Mouse (Mus musculus): ENCODE data around the gene Mndal.
"Not testable (repeated sequence)": the region's sequence is repeated elsewhere in the genome, so short reads cannot be mapped to it uniquely, and the experiment has no call there.

Mndal gene

GRCm38 (mm10) chr1:173941924-173942779, at the start of gene Mndal, which contains the start of gene Ifi203:
Gene Mndal (minus strand): TSS chr1:173942491.
Gene Ifi203 (minus strand): TSS chr1:173942672.
- in situ Hi-C loops (cut with MboI; ENCODE audit: low pct_unique_long_range_greater_than_20kb in 1 of 2, low sequenced_read_pairs in 2 of 2, unreplicated experiment in 1 of 2): loop anchor here in 1 of 2 experiments (10.0 kb wide), 1 partner anchor 67 kb away; no protein-coding TSS in a partner anchor

DNA sequence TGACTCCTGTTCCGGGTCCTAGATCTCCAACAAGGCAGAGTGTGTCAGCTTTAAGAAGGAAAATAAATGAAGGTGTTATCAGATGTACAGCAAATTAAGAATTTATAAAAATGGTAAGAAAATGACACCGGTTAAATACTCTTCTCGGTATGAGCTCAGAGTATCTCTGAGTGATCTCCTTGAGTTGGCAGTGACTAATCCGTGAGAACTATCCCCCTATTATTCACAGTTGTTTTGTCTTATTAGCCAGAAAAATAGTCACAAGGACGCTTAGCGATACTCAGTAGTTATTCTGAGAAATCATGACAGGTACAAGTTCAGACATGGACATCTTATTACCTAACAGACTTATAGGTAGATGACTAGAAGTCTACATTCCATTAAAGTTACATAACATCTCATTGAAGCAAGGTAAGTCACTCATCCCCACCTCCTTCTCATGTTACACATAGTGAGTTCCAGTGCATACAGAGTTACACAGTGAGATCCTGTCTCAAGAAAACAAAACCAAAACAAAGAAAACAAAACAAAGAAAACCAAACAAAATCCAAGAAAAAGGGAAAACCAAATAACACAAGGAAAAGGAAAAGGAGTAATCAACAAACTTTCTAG, 40.5 kb upstream of the Mndal start, which contains the start of gene Ifi202b:
Gene Ifi202b, minus strand, starts transcription at position 51 of the 612 bp plus-strand sequence.
- in situ Hi-C loops (cut with MboI; ENCODE audit: low pct_unique_long_range_greater_than_20kb in 1 of 2, low sequenced_read_pairs in 2 of 2, unreplicated experiment in 1 of 2): not testable (repeated sequence)

- in situ Hi-C loops (cut with MboI; ENCODE audit: low pct_unique_long_range_greater_than_20kb in 1 of 2, low sequenced_read_pairs in 2 of 2, unreplicated experiment in 1 of 2): not testable (repeated sequence)
These were observed 38.7 kb upstream of the Mndal start for GRCm38 (mm10) chr1:173981038-173981437.

- in situ Hi-C loops (cut with MboI; ENCODE audit: low pct_unique_long_range_greater_than_20kb in 1 of 2, low sequenced_read_pairs in 2 of 2, unreplicated experiment in 1 of 2): loop anchor here (5.0 to 10.0 kb wide), 3 partner anchors 53 to 130 kb away; partner anchors contain the start of genes Olfr432 (in 1 of the 2) and Olfr433 (in 1 of the 2)
These were observed 35.3 kb upstream of the Mndal start for GRCm38 (mm10) chr1:173977622-173978021.

- in situ Hi-C loops (cut with MboI; ENCODE audit: low pct_unique_long_range_greater_than_20kb in 1 of 2, low sequenced_read_pairs in 2 of 2, unreplicated experiment in 1 of 2): loop anchor here in 1 of 2 experiments (10.0 kb wide), 2 partner anchors 48 to 72 kb away; partner anchors contain the start of genes Olfr432 and Olfr433
These were observed 30.8 kb upstream of the Mndal start for GRCm38 (mm10) chr1:173973111-173973510.

- in situ Hi-C loops (cut with MboI; ENCODE audit: low pct_unique_long_range_greater_than_20kb in 1 of 2, low sequenced_read_pairs in 2 of 2, unreplicated experiment in 1 of 2): not testable (repeated sequence)
These were observed 19.2 kb upstream of the Mndal start for GRCm38 (mm10) chr1:173961491-173961890.

- in situ Hi-C loops (cut with MboI; ENCODE audit: low pct_unique_long_range_greater_than_20kb in 1 of 2, low sequenced_read_pairs in 2 of 2, unreplicated experiment in 1 of 2): not testable (repeated sequence)
These were observed 17.7 kb upstream of the Mndal start for GRCm38 (mm10) chr1:173959998-173960397.

DNA sequence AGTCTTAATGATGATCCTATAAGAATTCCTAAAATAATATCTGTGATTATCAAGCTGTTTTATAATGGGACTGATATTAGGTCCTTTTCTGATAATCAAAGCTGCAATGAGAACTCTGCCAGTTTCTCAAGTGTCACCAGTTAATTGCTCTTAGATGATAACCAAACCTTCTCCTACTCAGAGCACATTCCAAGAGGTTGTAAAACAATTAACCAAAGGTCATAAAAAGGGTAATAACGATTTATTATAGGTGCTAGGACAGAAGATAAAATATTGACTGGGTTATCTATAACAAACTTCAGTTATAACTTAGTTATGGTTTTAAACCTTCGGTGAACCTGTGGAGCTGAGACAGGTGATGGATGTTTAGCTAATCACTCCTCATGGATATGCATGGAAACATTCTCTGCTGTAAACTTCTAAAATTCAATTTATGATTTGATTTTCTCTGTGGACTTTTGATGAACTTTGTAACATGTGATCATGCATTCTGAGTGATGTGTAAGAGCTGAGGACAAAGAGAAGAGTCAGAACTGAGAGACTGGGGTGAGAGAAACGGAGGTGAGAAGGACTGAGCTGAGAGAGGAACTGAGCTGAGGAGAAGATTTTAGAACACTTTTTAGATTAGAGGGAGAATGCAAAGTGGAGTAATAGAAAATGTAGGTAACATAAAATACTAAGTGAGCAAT, 13.7 kb upstream of the Mndal start:
- in situ Hi-C loops (cut with MboI; ENCODE audit: low pct_unique_long_range_greater_than_20kb in 1 of 2, low sequenced_read_pairs in 2 of 2, unreplicated experiment in 1 of 2): not testable (repeated sequence)

DNA sequence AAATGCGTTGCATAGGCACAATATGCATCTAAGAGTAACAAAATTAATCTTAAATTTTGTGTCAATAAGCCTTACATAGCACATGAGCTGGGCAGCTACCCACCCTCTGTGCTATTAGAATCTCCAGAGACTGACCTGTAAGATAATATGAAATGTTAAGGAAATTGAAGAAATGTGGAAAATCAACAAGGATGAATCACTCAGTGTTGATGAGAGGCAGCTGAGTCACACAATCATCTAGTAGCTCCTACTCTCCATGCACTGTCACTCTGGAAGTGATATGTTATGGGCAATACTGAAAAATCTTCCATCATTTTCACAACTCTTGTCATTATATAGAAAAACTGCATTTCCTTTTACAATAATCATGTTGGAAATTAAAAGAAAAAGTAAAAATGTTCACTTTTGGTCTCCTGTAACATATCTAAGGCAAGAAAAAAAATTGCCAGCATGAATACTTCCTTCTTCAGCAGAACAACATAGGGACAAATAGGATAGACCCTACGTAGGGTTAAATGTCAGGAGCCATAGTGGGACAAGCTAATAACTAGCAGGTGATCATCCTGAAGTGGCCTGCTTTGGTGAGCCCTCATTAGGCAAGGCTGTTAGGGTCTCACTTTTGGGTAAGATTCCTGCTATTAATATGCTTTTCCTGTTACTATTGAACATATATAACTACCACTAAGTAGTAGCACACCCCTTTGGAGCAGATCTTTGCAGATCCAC, 12.9 kb upstream of the Mndal start:
- in situ Hi-C loops (cut with MboI; ENCODE audit: low pct_unique_long_range_greater_than_20kb in 1 of 2, low sequenced_read_pairs in 2 of 2, unreplicated experiment in 1 of 2): no loop called here

DNA sequence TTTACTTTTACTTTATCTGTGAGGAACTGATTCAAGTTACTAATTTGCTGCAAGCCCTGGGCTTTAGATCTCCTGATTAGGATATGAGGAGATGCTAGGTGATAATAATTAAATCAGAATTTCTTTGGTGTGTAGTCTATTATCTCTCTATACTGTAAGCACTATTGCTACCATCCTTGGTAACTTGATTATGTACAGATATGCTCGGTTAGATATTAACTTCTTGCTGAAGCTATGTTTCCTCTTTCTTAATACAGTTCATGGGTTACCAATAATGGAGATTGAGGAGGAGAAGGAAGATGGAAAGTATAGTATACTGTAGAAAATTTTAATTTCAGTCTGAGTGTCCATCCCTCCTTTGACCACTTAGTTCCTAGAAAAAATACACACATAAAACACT, 11.3 kb upstream of the Mndal start:
- in situ Hi-C loops (cut with MboI; ENCODE audit: low pct_unique_long_range_greater_than_20kb in 1 of 2, low sequenced_read_pairs in 2 of 2, unreplicated experiment in 1 of 2): no loop called here

- in situ Hi-C loops (cut with MboI; ENCODE audit: low pct_unique_long_range_greater_than_20kb in 1 of 2, low sequenced_read_pairs in 2 of 2, unreplicated experiment in 1 of 2): loop anchor here (5.0 to 10.0 kb wide), 2 partner anchors 74 to 142 kb away; no protein-coding TSS in a partner anchor
These were observed 6.8 kb upstream of the Mndal start for GRCm38 (mm10) chr1:173949044-173949443.

GRCm38 (mm10) chr1:173942780-173943066, 432 bp upstream of the Mndal start:
- in situ Hi-C loops (cut with MboI; ENCODE audit: low pct_unique_long_range_greater_than_20kb in 1 of 2, low sequenced_read_pairs in 2 of 2, unreplicated experiment in 1 of 2): loop anchor here in 1 of 2 experiments (10.0 kb wide), 1 partner anchor 68 kb away; no protein-coding TSS in a partner anchor

GRCm38 (mm10) chr1:173941522-173941921, 769 bp downstream of the Mndal start:
- in situ Hi-C loops (cut with MboI; ENCODE audit: low pct_unique_long_range_greater_than_20kb in 1 of 2, low sequenced_read_pairs in 2 of 2, unreplicated experiment in 1 of 2): loop anchor here in 1 of 2 experiments (10.0 kb wide), 1 partner anchor 67 kb away; no protein-coding TSS in a partner anchor

DNA sequence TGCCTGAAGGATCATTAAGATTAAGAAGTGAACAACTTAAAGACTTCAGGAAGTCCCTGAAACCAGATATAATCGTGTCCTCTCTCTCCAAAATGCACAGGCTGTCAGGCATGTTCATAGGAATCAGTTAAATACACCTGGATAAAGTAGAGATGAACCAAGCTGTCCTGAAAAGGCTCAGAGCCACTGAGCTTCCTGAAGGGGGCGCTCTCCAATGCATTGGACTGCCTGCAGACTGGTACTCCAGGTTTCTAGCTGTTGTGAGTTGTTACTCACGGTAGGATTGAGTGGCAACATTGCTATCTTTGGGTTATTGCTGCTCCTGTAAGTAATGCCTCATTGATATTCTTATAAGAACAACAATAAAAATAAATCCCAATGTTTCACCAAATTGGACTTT, 23.0 kb downstream of the Mndal start:
- in situ Hi-C loops (cut with MboI; ENCODE audit: low pct_unique_long_range_greater_than_20kb in 1 of 2, low sequenced_read_pairs in 2 of 2, unreplicated experiment in 1 of 2): loop anchor here in 1 of 2 experiments (10.0 kb wide), 1 partner anchor 154 kb away; the partner anchor contains the start of gene Ifi204

DNA sequence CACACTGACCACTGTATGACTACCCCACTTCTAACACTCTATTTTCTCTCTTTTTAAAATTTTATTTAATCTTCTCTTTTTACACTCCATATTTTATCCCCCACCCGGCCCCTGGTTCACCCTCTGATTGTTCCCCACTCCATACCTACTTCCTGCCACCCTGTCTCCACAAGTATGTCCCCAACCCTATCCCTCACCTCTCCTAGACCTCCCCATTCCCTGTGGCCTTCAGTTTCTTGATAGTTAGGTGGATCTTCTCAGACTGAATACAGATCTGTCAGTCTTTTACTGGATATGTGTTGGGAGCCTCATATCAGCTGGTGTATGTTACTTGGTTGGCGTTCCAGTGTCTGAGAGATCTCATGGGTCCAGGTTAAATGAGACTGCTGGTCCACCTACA, 27.7 kb downstream of the Mndal start:
- in situ Hi-C loops (cut with MboI; ENCODE audit: low pct_unique_long_range_greater_than_20kb in 1 of 2, low sequenced_read_pairs in 2 of 2, unreplicated experiment in 1 of 2): loop anchor here in 1 of 2 experiments (10.0 kb wide), 1 partner anchor 150 kb away; the partner anchor contains the start of gene Ifi204

- in situ Hi-C loops (cut with MboI; ENCODE audit: low pct_unique_long_range_greater_than_20kb in 1 of 2, low sequenced_read_pairs in 2 of 2, unreplicated experiment in 1 of 2): loop anchor here in 1 of 2 experiments (10.0 kb wide), 1 partner anchor 149 kb away; the partner anchor contains the start of gene Ifi204
These were observed 29.0 kb downstream of the Mndal start for GRCm38 (mm10) chr1:173913256-173913791.

DNA sequence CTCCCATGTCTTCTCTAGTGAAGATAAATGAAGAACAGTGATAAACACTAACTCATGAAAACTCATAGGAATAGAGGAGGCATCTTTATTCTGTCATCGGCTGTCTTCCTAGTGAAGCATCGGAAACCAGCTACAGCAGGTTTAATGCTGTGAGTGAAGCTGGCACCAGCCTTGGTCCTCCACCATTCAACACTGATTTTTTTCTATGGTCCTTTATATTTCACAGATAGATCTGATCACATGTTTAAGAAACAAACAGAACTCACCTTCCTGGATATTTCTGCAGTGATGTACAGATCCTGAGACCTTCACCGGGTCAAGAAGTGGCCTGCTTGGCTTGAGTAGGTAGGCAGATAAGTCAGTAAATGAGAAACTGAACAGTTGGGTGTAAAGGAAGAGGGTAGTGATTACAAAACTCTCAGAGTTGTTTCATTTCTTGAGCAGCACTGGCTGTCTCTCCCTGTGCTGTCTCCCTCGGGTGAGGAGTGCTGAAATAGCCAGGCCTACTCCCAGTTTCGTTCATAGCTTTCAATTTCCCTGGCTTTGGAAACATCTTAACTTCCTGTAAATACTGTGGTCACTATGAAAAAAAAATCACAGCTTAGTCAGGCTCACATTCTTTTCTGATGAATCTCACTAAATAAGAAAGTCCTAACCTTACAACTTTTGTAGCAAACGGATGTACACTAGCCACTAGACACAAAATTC, 29.6 kb downstream of the Mndal start, which contains the start of gene Ifi211:
Gene Ifi211, minus strand, starts transcription at position 499 of the 708 bp plus-strand sequence.
- in situ Hi-C loops (cut with MboI; ENCODE audit: low pct_unique_long_range_greater_than_20kb in 1 of 2, low sequenced_read_pairs in 2 of 2, unreplicated experiment in 1 of 2): loop anchor here in 1 of 2 experiments (10.0 kb wide), 1 partner anchor 148 kb away; the partner anchor contains the start of gene Ifi204
